Comparison of ENCODE assay signal across 15 mouse cellular contexts in genomic region chr14:121015114-121015690, GRCm38 (mm10).
"Had no signal": no experiment of that assay in that cellular context is flagged by ENCODE, and none has a peak within 500 bp of the region (broad histone marks: within the 10 kb centered on the region; RNA-seq: fewer than 3 reads in every experiment).

No protein-coding gene starts in this region.

- H3K9me3 ChIP-seq: midbrain, embryonic 10.5 days; neural tube, embryonic 15.5 days; stomach, embryonic 15.5 days had no signal

- H3K4me1 ChIP-seq: limb, embryonic 10.5 days; liver, embryonic 15.5 days; midbrain, embryonic 10.5 days; neural tube, embryonic 15.5 days; stomach, embryonic 15.5 days had no signal

- DNase-seq: kidney, adult 8-10 months; kidney, postnatal 25 days; layer of hippocampus, adult 9-11 months; lung, embryonic 14.5 days; lung, postnatal 10 days; lung, postnatal 4 days; midbrain, embryonic 14.5 days; thymus, postnatal 4 days had no signal

- H3K27ac ChIP-seq: limb, embryonic 10.5 days; liver, embryonic 15.5 days; midbrain, embryonic 10.5 days; neural tube, embryonic 15.5 days; stomach, embryonic 15.5 days had no signal

- H3K27me3 ChIP-seq: liver, embryonic 15.5 days; neural tube, embryonic 15.5 days; stomach, embryonic 15.5 days had no signal

- H3K4me2 ChIP-seq: liver, embryonic 11.5 days; liver, embryonic 15.5 days; lung, embryonic 14.5 days; neural tube, embryonic 15.5 days; stomach, embryonic 15.5 days had no signal

- H3K4me3 ChIP-seq: limb, embryonic 10.5 days; liver, embryonic 15.5 days; midbrain, embryonic 10.5 days; myocyte; neural tube, embryonic 15.5 days; stomach, embryonic 15.5 days had no signal

- H3K9ac ChIP-seq: liver, embryonic 15.5 days; lung, embryonic 14.5 days; neural tube, embryonic 15.5 days; stomach, embryonic 15.5 days had no signal

- H3K36me3 ChIP-seq: liver, embryonic 15.5 days; midbrain, embryonic 10.5 days; neural tube, embryonic 15.5 days; stomach, embryonic 15.5 days had no signal
